Mouse (Mus musculus): ENCODE data around the gene Slc7a7. TPM values are rescaled to one million over a fixed set of nuclear protein-coding genes. Genes with fewer than 3 reads are reported as not detected.

The Slc7a7 gene
- polyA plus RNA-seq (2012; rRNA removed) = 1.4 and 1.5 TPM in 2 replicates

- H3K4me1 ChIP-seq (ENCODE audit: control insufficient read depth, insufficient read depth, low read length) = no peaks in the 10 kb centered on the region
- H3K4me3 ChIP-seq (replicated peaks; ENCODE audit: insufficient read depth, low read depth, low read length) = no peak within 1 kb of the TSS
- H3K27me3 ChIP-seq (ENCODE audit: control insufficient read depth, insufficient read depth, low read length) = no peaks in the 10 kb centered on the region; the same call in 1 of the 2 replicates
- H3K27ac ChIP-seq (ENCODE audit: insufficient read depth, low read length) = no peak within 1 kb of the TSS
- no peak for DNase-seq
- TF ChIP-seq CTCF (IDR thresholded peaks at IDR 0.05; ENCODE audit: borderline replicate concordance, insufficient read depth, low read depth, low read length) (no peak), POLR2A (IDR thresholded peaks at IDR 0.05; ENCODE audit: borderline replicate concordance, insufficient read depth, low read length) (no peak)
- 11% methylated on average over 19 of the region's 19 CpGs for WGBS
Measured at GRCm38 (mm10) chr14:54417623-54418081, at the start of gene Slc7a7. Slc7a7 (minus strand) TSS chr14:54417780.

GRCm38 (mm10) chr14:54464293-54465005 is 46.9 kb upstream of the Slc7a7 start:
- H3K27me3 ChIP-seq (ENCODE audit: control insufficient read depth, insufficient read depth, low read length) = no peaks in the 10 kb centered on the region
- peak overlapping the region; percentile 82 for H3K4me3 ChIP-seq (replicated peaks; ENCODE audit: insufficient read depth, low read depth, low read length)
- TF ChIP-seq CTCF (IDR thresholded peaks at IDR 0.05; ENCODE audit: borderline replicate concordance, insufficient read depth, low read depth, low read length) (peak; percentile 70), POLR2A (IDR thresholded peaks at IDR 0.05; ENCODE audit: borderline replicate concordance, insufficient read depth, low read length) (no peak)
- H3K4me1 ChIP-seq (ENCODE audit: control insufficient read depth, insufficient read depth, low read length) = peaks cover 8% of the 10 kb centered on the region
- WGBS = under 1% methylated on average over 53 of the region's 57 CpGs
- DNase-seq = peak; percentile 73
- H3K27ac ChIP-seq (ENCODE audit: insufficient read depth, low read length) = peak overlapping the region; percentile 44

- H3K27ac ChIP-seq (ENCODE audit: insufficient read depth, low read length) = peak within 1 kb of the TSS; percentile 44
- peaks cover 3% of the 10 kb centered on the region for H3K4me1 ChIP-seq (ENCODE audit: control insufficient read depth, insufficient read depth, low read length)
- peak; percentile 89 to 91 for DNase-seq
- H3K4me3 ChIP-seq (replicated peaks; ENCODE audit: insufficient read depth, low read depth, low read length) = peak within 1 kb of the TSS; percentile 82
- TF ChIP-seq CTCF (IDR thresholded peaks at IDR 0.05; ENCODE audit: borderline replicate concordance, insufficient read depth, low read depth, low read length) (no peak), POLR2A (IDR thresholded peaks at IDR 0.05; ENCODE audit: borderline replicate concordance, insufficient read depth, low read length) (peak; percentile 75)
- H3K27me3 ChIP-seq (ENCODE audit: control insufficient read depth, insufficient read depth, low read length) = no peaks in the 10 kb centered on the region
- under 1% methylated on average over 33 of the region's 35 CpGs for WGBS
Measured at GRCm38 (mm10) chr14:54463959-54464292, 46.3 kb upstream of the Slc7a7 start, which contains the start of gene Lrp10. Lrp10 (plus strand) TSS chr14:54464137.

- 15% methylated on average over 12 of the region's 12 CpGs for WGBS
- TF ChIP-seq POLR2A (IDR thresholded peaks at IDR 0.05; ENCODE audit: borderline replicate concordance, insufficient read depth, low read length) (no peak), CTCF (IDR thresholded peaks at IDR 0.05; ENCODE audit: borderline replicate concordance, insufficient read depth, low read depth, low read length) (no peak)
Measured at GRCm38 (mm10) chr14:54463108-54463958, 45.8 kb upstream of the Slc7a7 start.

GRCm38 (mm10) chr14:54462146-54462545 is 44.6 kb upstream of the Slc7a7 start:
- Histone ChIP-seq H3K27ac (ENCODE audit: insufficient read depth, low read length) (no peak overlapping the region), H3K4me1 (ENCODE audit: control insufficient read depth, insufficient read depth, low read length) (no peaks in the 10 kb centered on the region; the same call in 1 of the 2 replicates), H3K27me3 (ENCODE audit: control insufficient read depth, insufficient read depth, low read length) (no peaks in the 10 kb centered on the region), H3K4me3 (replicated peaks; ENCODE audit: insufficient read depth, low read depth, low read length) (no peak overlapping the region)
- DNase-seq = no peak
- TF ChIP-seq POLR2A (IDR thresholded peaks at IDR 0.05; ENCODE audit: borderline replicate concordance, insufficient read depth, low read length) = no peak
- no peak for TF ChIP-seq CTCF (IDR thresholded peaks at IDR 0.05; ENCODE audit: borderline replicate concordance, insufficient read depth, low read depth, low read length)
- 93% methylated on average over 4 of the region's 4 CpGs for WGBS

More at GRCm38 (mm10) chr14:54463108-54463958, 45.8 kb upstream of the Slc7a7 start:
- Histone ChIP-seq H3K27ac (ENCODE audit: insufficient read depth, low read length) (peak overlapping the region; percentile 2; the same call in 1 of the 2 replicates), H3K4me3 (replicated peaks; ENCODE audit: insufficient read depth, low read depth, low read length) (peak overlapping the region; percentile 82), H3K27me3 (ENCODE audit: control insufficient read depth, insufficient read depth, low read length) (no peaks in the 10 kb centered on the region), H3K4me1 (ENCODE audit: control insufficient read depth, insufficient read depth, low read length) (no peaks in the 10 kb centered on the region; the same call in 1 of the 2 replicates)
- no peak for DNase-seq

GRCm38 (mm10) chr14:54457907-54458569 is 40.5 kb upstream of the Slc7a7 start:
- TF ChIP-seq CTCF (IDR thresholded peaks at IDR 0.05; ENCODE audit: borderline replicate concordance, insufficient read depth, low read depth, low read length) = no peak
- TF ChIP-seq POLR2A (IDR thresholded peaks at IDR 0.05; ENCODE audit: borderline replicate concordance, insufficient read depth, low read length) = no peak
- 89% methylated on average over 14 of the region's 14 CpGs for WGBS
- Histone ChIP-seq H3K27ac (ENCODE audit: insufficient read depth, low read length) (no peak overlapping the region), H3K27me3 (ENCODE audit: control insufficient read depth, insufficient read depth, low read length) (no peaks in the 10 kb centered on the region), H3K4me1 (ENCODE audit: control insufficient read depth, insufficient read depth, low read length) (no peaks in the 10 kb centered on the region), H3K4me3 (replicated peaks; ENCODE audit: insufficient read depth, low read depth, low read length) (no peak overlapping the region)
- no peak for DNase-seq

Measured in cerebellum, adult 2 months (tissue).